Mouse (Mus musculus) skeletal muscle tissue, adult 2 months (tissue): ENCODE results near the gene Ankrd45.
"Not testable (repeated sequence)": the region's sequence is repeated elsewhere in the genome, so short reads cannot be mapped to it uniquely, and the experiment has no call there.

ENCODE experiments used
- DNase-seq: peaks from one replicate; pipeline ENCODE4 v3.0.0-alpha.2; 2012; ENCODE audit warnings: low read depth, low spot score

The Ankrd45 gene

GRCm38 (mm10) chr1:161142531-161143159 lies at the start of gene Ankrd45:
TSS of gene Ankrd45 (plus strand) at chr1:161142691.
- no peak for DNase-seq

GRCm38 (mm10) chr1:161099721-161100405 lies 42.6 kb upstream of the Ankrd45 start:
- no peak for DNase-seq

GRCm38 (mm10) chr1:161103842-161104241 lies 38.6 kb upstream of the Ankrd45 start:
- no peak for DNase-seq

GRCm38 (mm10) chr1:161109216-161109615 lies 33.3 kb upstream of the Ankrd45 start:
- no peak for DNase-seq

- no peak for DNase-seq
Observed at GRCm38 (mm10) chr1:161114591-161114990, 27.9 kb upstream of the Ankrd45 start.

GRCm38 (mm10) chr1:161122661-161123418 lies 19.7 kb upstream of the Ankrd45 start:
- DNase-seq = no peak

- no peak for DNase-seq
Observed at GRCm38 (mm10) chr1:161126461-161126860, 16.0 kb upstream of the Ankrd45 start.

GRCm38 (mm10) chr1:161130726-161131664 lies 11.5 kb upstream of the Ankrd45 start, which contains the start of gene Klhl20:
TSS of gene Klhl20 (minus strand) at chr1:161131511.
- DNase-seq = peak; percentile 84

GRCm38 (mm10) chr1:161139496-161139895 lies 3.0 kb upstream of the Ankrd45 start:
- DNase-seq = no peak

GRCm38 (mm10) chr1:161140026-161140762 lies 2.3 kb upstream of the Ankrd45 start:
- DNase-seq = no peak

- DNase-seq = no peak
Observed at GRCm38 (mm10) chr1:161143216-161143615, 725 bp downstream of the Ankrd45 start.

GRCm38 (mm10) chr1:161145611-161146010 lies 3.1 kb downstream of the Ankrd45 start:
- DNase-seq = not testable (repeated sequence)

GRCm38 (mm10) chr1:161147888-161148287 lies 5.4 kb downstream of the Ankrd45 start:
- DNase-seq = no peak

GRCm38 (mm10) chr1:161151098-161151497 lies 8.6 kb downstream of the Ankrd45 start:
- DNase-seq = no peak

GRCm38 (mm10) chr1:161156546-161156945 lies 14.1 kb downstream of the Ankrd45 start:
- no peak for DNase-seq

GRCm38 (mm10) chr1:161159214-161159613 lies 16.7 kb downstream of the Ankrd45 start, which contains the start of gene Tex50:
TSS of gene Tex50 (minus strand) at chr1:161159314.
- no peak for DNase-seq

- DNase-seq = no peak
Observed at GRCm38 (mm10) chr1:161160266-161160665, 17.8 kb downstream of the Ankrd45 start.

GRCm38 (mm10) chr1:161170651-161171050 lies 28.2 kb downstream of the Ankrd45 start:
- DNase-seq = peak; percentile 18

- DNase-seq = peak; percentile 5
Observed at GRCm38 (mm10) chr1:161180674-161181073, 38.2 kb downstream of the Ankrd45 start.

GRCm38 (mm10) chr1:161182386-161182785 lies 39.9 kb downstream of the Ankrd45 start:
- DNase-seq = no peak
